Mouse (Mus musculus) stomach, postnatal 0 days (tissue): ENCODE measurements at regions not wholly inside any gene's neighbourhood (a gene's known extent, or its start where the extent isn't known, plus 50 kb on each side); places are given as distances from the start of the nearest gene placed in this dataset.

Experiments used
- ATAC-seq: fragments of 200-750 bp; cut with Nextera tagmentation; 2 replicates; pipeline ENCODE4 v1.8.0; 2017; ENCODE audit not compliant: low FRiP score, low TSS enrichment
- DNase-seq: peaks from one replicate; pipeline ENCODE4 v3.0.0-alpha.2; 2016; ENCODE audit warnings: low spot score
- H3K27ac ChIP-seq: fragments of 300-500 bp; sonication (generic); replicated peaks from 2 replicates; pipeline ENCODE4 v1.5.1; 2014; ENCODE audit warnings: mild to moderate bottlenecking, control low read depth
- H3K27me3 ChIP-seq: fragments of 300-500 bp; sonication (generic); 2 replicates; pipeline ENCODE4 v1.6.1; 2014; ENCODE audit warnings: low read length; ENCODE audit not compliant: control insufficient read depth, insufficient read depth
- H3K36me3 ChIP-seq: fragments of 300-500 bp; sonication (generic); 2 replicates; pipeline ENCODE4 v1.6.1; 2014; ENCODE audit warnings: low read length, mixed read lengths; ENCODE audit not compliant: control insufficient read depth, insufficient read depth
- H3K4me1 ChIP-seq: fragments of 300-500 bp; sonication (generic); replicated peaks from 2 replicates; pipeline ENCODE4 v1.6.1; 2014; ENCODE audit warnings: antibody characterized with exemption; ENCODE audit not compliant: control insufficient read depth, insufficient read depth
- H3K4me2 ChIP-seq: fragments of 300-500 bp; sonication (generic); replicated peaks from 2 replicates; pipeline ENCODE4 v1.6.1; 2014; ENCODE audit warnings: low read depth, mild to moderate bottlenecking, control low read depth, moderate library complexity
- H3K4me3 ChIP-seq: fragments of 300-500 bp; sonication (generic); 2 replicates; pipeline ENCODE4 v1.5.1; 2014; ENCODE audit warnings: low read depth, low read length, control low read depth
- H3K9ac ChIP-seq: fragments of 300-500 bp; sonication (generic); 2 replicates; pipeline ENCODE4 v1.6.1; 2014; ENCODE audit warnings: mild to moderate bottlenecking, low read length, control low read depth, mixed read lengths
- H3K9me3 ChIP-seq: fragments of 300-500 bp; sonication (generic); 2 replicates; pipeline ENCODE4 v1.6.1; 2016; ENCODE audit warnings: low read length; ENCODE audit not compliant: control insufficient read depth
- CTCF ChIP-seq: IDR thresholded peaks from 2 replicates; pipeline ENCODE4 v1.5.1; 2016; ENCODE audit warnings: antibody characterized with exemption, low read depth, mild to moderate bottlenecking, moderate library complexity
- EP300 ChIP-seq: optimal IDR thresholded peaks from 2 replicates; pipeline ENCODE3; 2016; ENCODE audit warnings: antibody characterized with exemption
- WGBS: fragments of 180-500 bp; shearing (Covaris S2); extraction: QIAGEN DNeasy Blood & Tissue Kit; methylation state at CpG from one replicate; pipeline ENCODE4 v1.1.7; 2014; 5-methylcytosine and 5-hydroxymethylcytosine counted together

DNA sequence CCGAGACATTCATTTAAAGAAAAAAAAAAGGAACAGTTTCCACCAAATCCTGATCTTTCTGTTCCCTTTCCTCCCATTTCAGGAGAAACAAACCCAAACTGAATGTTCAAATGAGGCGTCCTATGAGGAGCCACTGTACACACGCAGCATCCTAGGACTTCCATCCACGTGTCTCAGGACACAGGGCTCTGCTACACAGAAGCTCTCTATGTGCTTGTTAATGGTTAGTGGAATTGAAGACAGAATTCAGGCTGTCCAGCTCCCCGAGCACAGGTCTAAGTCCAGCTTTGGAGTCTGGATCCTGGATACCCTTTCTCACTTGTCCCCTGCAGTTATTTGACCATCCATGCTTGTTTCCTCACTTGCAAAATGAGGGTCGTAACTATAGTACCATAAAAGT, 444.4 kb downstream of the Tns3 start:
- Histone ChIP-seq H3K36me3 (no peaks in the 10 kb centered on the region), H3K9me3 (no peaks in the 10 kb centered on the region), H3K4me2 (no peak overlapping the region), H3K27ac (no peak overlapping the region), H3K9ac (no peak overlapping the region), H3K4me3 (no peak overlapping the region), H3K27me3 (no peaks in the 10 kb centered on the region), H3K4me1 (no peaks in the 10 kb centered on the region)
- ATAC-seq (no peak), DNase-seq (no peak)
- TF ChIP-seq EP300 (no peak), CTCF (no peak)
- 72% methylated on average over 6 of the region's 6 CpGs for WGBS

GRCm38 (mm10) chr11:8215634-8216033, 448.7 kb downstream of the Tns3 start:
- H3K4me3 ChIP-seq: no peak overlapping the region
- TF ChIP-seq EP300 (no peak), CTCF (no peak)
- no peaks in the 10 kb centered on the region for H3K27me3 ChIP-seq
- no peak overlapping the region for H3K4me2 ChIP-seq
- no peaks in the 10 kb centered on the region for H3K36me3 ChIP-seq
- no peaks in the 10 kb centered on the region for H3K4me1 ChIP-seq
- H3K9me3 ChIP-seq: no peaks in the 10 kb centered on the region
- no peak for ATAC-seq
- no peak overlapping the region for H3K27ac ChIP-seq
- H3K9ac ChIP-seq: no peak overlapping the region
- DNase-seq: no peak
- WGBS: 52% methylated on average over 7 of the region's 7 CpGs

DNA sequence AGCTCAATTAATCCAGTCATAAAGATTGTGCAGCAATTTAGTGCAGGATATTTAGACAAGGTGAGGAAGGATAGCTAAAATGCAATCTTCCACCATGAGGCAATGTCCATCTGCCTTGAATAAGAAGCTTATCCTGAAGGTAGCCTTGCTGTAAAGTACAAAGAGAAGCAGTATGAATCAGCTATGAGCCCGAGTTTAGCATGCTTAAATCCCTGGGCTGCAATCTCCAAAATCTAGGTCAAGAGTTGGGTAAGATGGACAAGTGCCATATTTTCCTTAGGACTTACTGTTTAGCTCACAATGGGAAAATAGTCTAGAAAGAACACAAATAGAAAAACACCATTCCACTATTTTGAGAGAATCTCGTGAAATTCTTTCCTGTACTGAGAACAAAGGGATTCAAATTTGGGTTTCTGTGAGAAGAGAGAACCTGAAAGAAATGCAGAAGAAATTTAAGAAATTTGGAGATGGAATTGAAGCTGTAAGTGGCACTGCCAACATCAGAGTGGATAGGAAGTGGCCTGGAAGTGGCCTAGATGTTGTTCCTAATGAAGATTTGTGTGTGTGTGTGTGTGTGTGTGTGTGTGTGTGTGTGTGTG, 449.9 kb downstream of the Tns3 start:
- Histone ChIP-seq H3K36me3 (no peaks in the 10 kb centered on the region), H3K4me3 (no peak overlapping the region), H3K9ac (no peak overlapping the region), H3K27ac (no peak overlapping the region), H3K4me1 (no peaks in the 10 kb centered on the region), H3K27me3 (no peaks in the 10 kb centered on the region), H3K9me3 (no peaks in the 10 kb centered on the region), H3K4me2 (no peak overlapping the region)
- DNase-seq (no peak), ATAC-seq (no peak)
- WGBS: 52% methylated on average over 2 of the region's 2 CpGs
- no peak for TF ChIP-seq EP300
- TF ChIP-seq CTCF: no peak

DNA sequence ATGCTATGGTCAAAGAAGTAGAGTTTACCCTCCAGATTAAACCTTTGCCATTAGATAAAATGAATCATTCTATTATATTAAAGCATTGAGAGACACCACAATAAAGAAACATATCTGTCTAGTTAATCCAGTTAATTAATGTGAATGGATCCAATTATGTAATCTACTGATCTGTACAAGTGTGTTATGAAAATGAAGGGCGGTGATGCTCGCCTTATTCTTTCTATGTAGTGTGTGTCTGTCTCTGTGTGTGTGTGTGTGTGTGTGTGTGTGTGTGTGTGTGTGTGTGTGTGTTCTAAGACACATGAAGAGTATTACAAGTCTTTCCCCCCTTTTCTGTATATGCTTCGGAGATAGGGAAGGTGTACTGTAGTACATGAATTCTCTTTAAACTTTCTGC, 451.2 kb downstream of the Tns3 start:
- WGBS: 89% methylated on average over 3 of the region's 3 CpGs
- Histone ChIP-seq H3K36me3 (no peaks in the 10 kb centered on the region), H3K4me2 (no peak overlapping the region), H3K4me1 (no peaks in the 10 kb centered on the region), H3K9me3 (no peaks in the 10 kb centered on the region), H3K27ac (no peak overlapping the region), H3K9ac (no peak overlapping the region), H3K27me3 (no peaks in the 10 kb centered on the region), H3K4me3 (no peak overlapping the region)
- TF ChIP-seq CTCF: no peak
- TF ChIP-seq EP300: no peak
- no peak for DNase-seq
- ATAC-seq: no peak

DNA sequence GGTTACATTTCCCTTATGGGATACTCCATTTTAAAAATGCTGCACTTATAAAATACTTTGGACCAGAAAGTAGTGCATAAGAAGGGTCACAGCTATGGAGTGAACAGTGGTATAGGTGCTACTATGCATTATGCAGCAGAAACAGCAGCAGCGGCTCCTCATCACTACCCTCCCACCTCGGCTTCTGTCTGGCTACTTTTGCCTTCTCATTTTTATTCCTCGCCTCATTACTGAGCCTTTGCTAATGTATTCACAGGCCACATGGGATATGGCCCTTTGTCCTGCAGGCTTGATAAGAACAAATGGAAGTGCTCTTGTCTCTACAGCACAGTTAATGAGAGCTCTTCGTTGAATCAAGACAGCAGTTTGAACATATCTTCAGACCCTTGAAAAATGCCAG, 451.6 kb downstream of the Tns3 start:
- no peak overlapping the region for H3K4me2 ChIP-seq
- 79% methylated on average over 4 of the region's 4 CpGs for WGBS
- no peak for DNase-seq

GRCm38 (mm10) chr11:8209041-8209440, 455.3 kb downstream of the Tns3 start:
- H3K27ac ChIP-seq: no peak overlapping the region
- H3K36me3 ChIP-seq: no peaks in the 10 kb centered on the region
- H3K27me3 ChIP-seq: no peaks in the 10 kb centered on the region
- 89% methylated on average over 2 of the region's 2 CpGs for WGBS
- no peak overlapping the region for H3K4me3 ChIP-seq
- no peak overlapping the region for H3K4me2 ChIP-seq
- TF ChIP-seq CTCF: no peak
- TF ChIP-seq EP300: no peak
- DNase-seq: no peak
- no peaks in the 10 kb centered on the region for H3K4me1 ChIP-seq
- no peaks in the 10 kb centered on the region for H3K9me3 ChIP-seq
- H3K9ac ChIP-seq: no peak overlapping the region
- ATAC-seq: no peak

More for the DNA sequence above, 451.6 kb downstream of the Tns3 start:
- Histone ChIP-seq H3K27me3 (no peaks in the 10 kb centered on the region), H3K9ac (no peak overlapping the region), H3K9me3 (no peaks in the 10 kb centered on the region), H3K4me1 (no peaks in the 10 kb centered on the region), H3K36me3 (no peaks in the 10 kb centered on the region), H3K27ac (no peak overlapping the region), H3K4me3 (no peak overlapping the region)
- no peak for ATAC-seq
- TF ChIP-seq EP300 (no peak), CTCF (no peak)
